Mouse (Mus musculus) 3T3-L1 (cell line): ENCODE data around the gene Tenm2.

ENCODE experiments used
- DNase-seq: peaks from one replicate; pipeline ENCODE4 v3.0.0-alpha.2; 2015; ENCODE audit warnings: low read depth, low spot score

Tenm2 gene

GRCm38 (mm10) chr11:37079403-37079802, 156.4 kb downstream of the Tenm2 start:
- DNase-seq: no peak

GRCm38 (mm10) chr11:37076989-37077598, 158.7 kb downstream of the Tenm2 start:
- no peak for DNase-seq

GRCm38 (mm10) chr11:37075349-37075748, 160.4 kb downstream of the Tenm2 start:
- DNase-seq: no peak

GRCm38 (mm10) chr11:37065459-37065858, 170.3 kb downstream of the Tenm2 start:
- no peak for DNase-seq

- DNase-seq: peak; percentile 13
Measured at GRCm38 (mm10) chr11:37046671-37047070, 189.1 kb downstream of the Tenm2 start.

- DNase-seq: no peak
Measured at GRCm38 (mm10) chr11:37041259-37041658, 194.5 kb downstream of the Tenm2 start.

GRCm38 (mm10) chr11:37039283-37039682, 196.5 kb downstream of the Tenm2 start:
- DNase-seq: no peak

- DNase-seq: no peak
Measured at GRCm38 (mm10) chr11:37031305-37032055, 204.3 kb downstream of the Tenm2 start.

- no peak for DNase-seq
Measured at GRCm38 (mm10) chr11:37011900-37012299, 223.9 kb downstream of the Tenm2 start.

- no peak for DNase-seq
Measured at GRCm38 (mm10) chr11:37009243-37009642, 226.5 kb downstream of the Tenm2 start.

- no peak for DNase-seq
Measured at GRCm38 (mm10) chr11:36997668-36998067, 238.1 kb downstream of the Tenm2 start.

- no peak for DNase-seq
Measured at GRCm38 (mm10) chr11:36990895-36991294, 244.9 kb downstream of the Tenm2 start.

GRCm38 (mm10) chr11:36988776-36989565, 246.8 kb downstream of the Tenm2 start:
- DNase-seq: no peak

GRCm38 (mm10) chr11:36974142-36974541, 261.6 kb downstream of the Tenm2 start:
- DNase-seq: no peak

- DNase-seq: no peak
Measured at GRCm38 (mm10) chr11:36958102-36958501, 277.7 kb downstream of the Tenm2 start.

- no peak for DNase-seq
Measured at GRCm38 (mm10) chr11:36941429-36941828, 294.3 kb downstream of the Tenm2 start.

GRCm38 (mm10) chr11:36940557-36941110, 295.1 kb downstream of the Tenm2 start:
- DNase-seq: no peak

GRCm38 (mm10) chr11:36929817-36930216, 305.9 kb downstream of the Tenm2 start:
- no peak for DNase-seq

- DNase-seq: no peak
Measured at GRCm38 (mm10) chr11:36926705-36927406, 308.9 kb downstream of the Tenm2 start.

GRCm38 (mm10) chr11:36919301-36919700, 316.5 kb downstream of the Tenm2 start:
- DNase-seq: no peak

- DNase-seq: peak; percentile 2
Measured at GRCm38 (mm10) chr11:36911406-36911805, 324.4 kb downstream of the Tenm2 start.
